Mouse (Mus musculus) MEL (cell line): ENCODE data around the gene Inpp5a. TPM values are rescaled to one million over a fixed set of nuclear protein-coding genes. Genes with fewer than 3 reads are reported as not detected.
A peak's percentile ranks its signal among the peaks of the same experiment; 100 is the strongest.

Experiments used
- DNase-seq: peaks from one replicate; pipeline ENCODE4 v3.0.0; 2011; ENCODE audit warnings: low read depth, low spot score
- H3K27ac ChIP-seq: 2 replicates; pipeline ENCODE4 v1.5.1; 2012; ENCODE audit warnings: low read depth, mild to moderate bottlenecking, control low read depth, low read length, moderate library complexity; ENCODE audit not compliant: control insufficient read depth
- H3K27me3 ChIP-seq, 2 experiments: fragments of 150-350 bp in 1 of 2; sonication (generic) in 1 of 2; 2 replicates each; pipeline ENCODE4 v1.6.1; 2012; ENCODE audit warnings: low read length in 2 of 2, mild to moderate bottlenecking in 2 of 2, improper control_type of control experiment in 1 of 2, moderate library complexity in 1 of 2; ENCODE audit not compliant: insufficient read depth in 2 of 2, control insufficient read depth in 1 of 2
- H3K36me3 ChIP-seq, 2 experiments: 2 replicates each; pipeline ENCODE4 v1.6.1; 2012 to 2014; ENCODE audit warnings: low read length in 2 of 2, improper control_type of control experiment in 1 of 2, inconsistent platforms in 1 of 2, mild to moderate bottlenecking in 1 of 2; ENCODE audit not compliant: insufficient read depth in 2 of 2, control insufficient read depth in 1 of 2
- H3K4me1 ChIP-seq, 2 experiments: fragments of 150-350 bp in 1 of 2; sonication (generic) in 1 of 2; 2 replicates each; pipeline ENCODE4 v1.6.1; 2012; ENCODE audit warnings: low read length in 2 of 2, improper control_type of control experiment in 1 of 2, mild to moderate bottlenecking in 1 of 2; ENCODE audit not compliant: insufficient read depth in 2 of 2, control insufficient read depth in 1 of 2
- H3K4me3 ChIP-seq, 2 experiments: fragments of 150-350 bp in 1 of 2; sonication (generic) in 1 of 2; 2 replicates each; pipeline ENCODE4 v1.5.1; 2012; ENCODE audit warnings: low read depth in 2 of 2, low read length in 2 of 2, mild to moderate bottlenecking in 2 of 2, moderate library complexity in 2 of 2, control low read depth in 1 of 2, improper control_type of control experiment in 1 of 2; ENCODE audit not compliant: control insufficient read depth in 1 of 2, insufficient read depth in 1 of 2
- H3K79me2 ChIP-seq: 2 replicates; pipeline ENCODE4 v1.6.1; 2012; ENCODE audit warnings: mild to moderate bottlenecking, low read length, moderate library complexity; ENCODE audit not compliant: control insufficient read depth, poor library complexity, insufficient read depth
- H3K9ac ChIP-seq: 2 replicates; pipeline ENCODE4 v1.6.1; 2012; ENCODE audit warnings: low read depth, mild to moderate bottlenecking, control low read depth, low read length, moderate library complexity; ENCODE audit not compliant: control insufficient read depth, poor library complexity, severe bottlenecking
- H3K9me3 ChIP-seq: fragments of 150-350 bp; sonication (generic); replicated peaks from 2 replicates; pipeline ENCODE4 v1.6.1; 2012; ENCODE audit warnings: mild to moderate bottlenecking, low read length, improper control_type of control experiment, moderate library complexity; ENCODE audit not compliant: insufficient read depth
- CHD1 ChIP-seq: IDR thresholded peaks from 2 replicates; pipeline ENCODE4 v1.6.1; 2012; ENCODE audit warnings: low read depth, mild to moderate bottlenecking, inconsistent platforms, low read length, improper control_type of control experiment
- CTCF ChIP-seq, 3 experiments: IDR thresholded peaks in 2 of 3; conservative IDR thresholded peaks in 1 of 3; 2 replicates each; pipeline ENCODE4 v1.5.1; 2011 to 2012; ENCODE audit warnings: low read length in 3 of 3, low read depth in 2 of 3, mild to moderate bottlenecking in 2 of 3, improper control_type of control experiment in 1 of 3, inconsistent platforms in 1 of 3, mixed read lengths in 1 of 3, moderate library complexity in 1 of 3; ENCODE audit not compliant: control insufficient read depth in 1 of 3, insufficient read depth in 1 of 3, poor library complexity in 1 of 3, severe bottlenecking in 1 of 3
- ELF1 ChIP-seq: IDR thresholded peaks from 2 replicates; pipeline ENCODE4 v1.6.1; 2014; ENCODE audit warnings: low read depth, mild to moderate bottlenecking, inconsistent platforms, low read length, improper control_type of control experiment, moderate library complexity
- EP300 ChIP-seq, 2 experiments: IDR thresholded peaks; 2 replicates each; pipeline ENCODE4 v1.6.1; 2011; ENCODE audit warnings: improper control_type of control experiment in 2 of 2, low read length in 2 of 2, low read depth in 1 of 2, mild to moderate bottlenecking in 1 of 2
- ETS1 ChIP-seq: IDR thresholded peaks from 2 replicates; pipeline ENCODE4 v1.6.1; 2012; ENCODE audit warnings: low read depth, mild to moderate bottlenecking, inconsistent platforms, low read length, improper control_type of control experiment, moderate library complexity
- JUND ChIP-seq: IDR thresholded peaks from 2 replicates; pipeline ENCODE4 v1.6.1; 2011; ENCODE audit warnings: low read depth, mild to moderate bottlenecking, improper control_type of control experiment, low read length
- MAZ ChIP-seq: IDR thresholded peaks from 2 replicates; pipeline ENCODE4 v1.6.1; 2012; ENCODE audit warnings: low read depth, mild to moderate bottlenecking, inconsistent platforms, low read length, improper control_type of control experiment
- MYB ChIP-seq: IDR thresholded peaks from 2 replicates; pipeline ENCODE4 v1.6.1; 2011; ENCODE audit warnings: mild to moderate bottlenecking, low read depth, low read length, improper control_type of control experiment
- NELFE ChIP-seq: IDR thresholded peaks from 2 replicates; pipeline ENCODE4 v1.6.1; 2011; ENCODE audit warnings: low read depth, low read length, improper control_type of control experiment
- NRF1 ChIP-seq: IDR thresholded peaks from 2 replicates; pipeline ENCODE4 v1.6.1; 2014; ENCODE audit warnings: low read depth, mild to moderate bottlenecking, inconsistent platforms, low read length, improper control_type of control experiment, moderate library complexity; ENCODE audit not compliant: poor library complexity, insufficient read depth, severe bottlenecking
- POLR2A ChIP-seq, 2 experiments: IDR thresholded peaks; 2 replicates each; pipeline ENCODE4 v1.6.1; 2011 to 2012; ENCODE audit warnings: low read length in 2 of 2, mild to moderate bottlenecking in 2 of 2, control low read depth in 1 of 2, improper control_type of control experiment in 1 of 2, low read depth in 1 of 2, moderate library complexity in 1 of 2; ENCODE audit not compliant: control insufficient read depth in 1 of 2, insufficient read depth in 1 of 2, poor library complexity in 1 of 2
- RAD21 ChIP-seq: IDR thresholded peaks from 2 replicates; pipeline ENCODE4 v1.6.1; 2011; ENCODE audit warnings: mild to moderate bottlenecking, low read depth, low read length, improper control_type of control experiment
- SMC3 ChIP-seq: IDR thresholded peaks from 2 replicates; pipeline ENCODE4 v1.6.1; 2011; ENCODE audit warnings: low read depth, low read length, improper control_type of control experiment
- TAL1 ChIP-seq: IDR thresholded peaks from 2 replicates; pipeline ENCODE4 v1.6.1; 2012; ENCODE audit warnings: mild to moderate bottlenecking, inconsistent platforms, low read length, moderate library complexity, mixed read lengths
- UBTF ChIP-seq: IDR thresholded peaks from 2 replicates; pipeline ENCODE4 v1.6.1; 2012; ENCODE audit warnings: low read depth, mild to moderate bottlenecking, inconsistent platforms, low read length, improper control_type of control experiment, moderate library complexity, borderline replicate concordance; ENCODE audit not compliant: insufficient read depth
- USF1 ChIP-seq: IDR thresholded peaks from 2 replicates; pipeline ENCODE4 v1.6.1; 2014; ENCODE audit warnings: low read depth, mild to moderate bottlenecking, inconsistent platforms, low read length, improper control_type of control experiment, moderate library complexity
- USF2 ChIP-seq, 2 experiments: IDR thresholded peaks; 2 replicates each; pipeline ENCODE4 v1.6.1; 2011 to 2012; ENCODE audit warnings: improper control_type of control experiment in 2 of 2, low read length in 2 of 2, borderline replicate concordance in 1 of 2, inconsistent platforms in 1 of 2, low read depth in 1 of 2, mild to moderate bottlenecking in 1 of 2; ENCODE audit not compliant: insufficient read depth in 1 of 2
- ZC3H11A ChIP-seq: IDR thresholded peaks from 2 replicates; pipeline ENCODE4 v1.6.1; 2012; ENCODE audit warnings: low read depth, mild to moderate bottlenecking, inconsistent platforms, low read length, improper control_type of control experiment
- ZMIZ1 ChIP-seq: IDR thresholded peaks from 2 replicates; pipeline ENCODE4 v1.6.1; 2012; ENCODE audit warnings: low read depth, mild to moderate bottlenecking, inconsistent platforms, low read length, improper control_type of control experiment, moderate library complexity
- polyA plus RNA-seq, 2 experiments: library from polyadenylated mRNA; stranded (reverse) in 1 of 2; unstranded in 1 of 2; fragments of >175 nt in 1 of 2; fragments of >200 nt in 1 of 2; gene quantifications; 2 replicates each; pipeline versions ENCODE4 v1.2.1 to v1.2.4; 2012; ENCODE audit warnings: low replicate concordance in 2 of 2, low read depth in 1 of 2; ENCODE audit not compliant: insufficient read length in 2 of 2, insufficient read depth in 1 of 2, missing spikeins in 1 of 2
- total RNA-seq: library from RNA; depleted of rRNA; stranded (reverse); fragments of 300-350 nt; gene quantifications from 2 replicates; pipeline ENCODE4 v1.2.3, GENCODE M21; 2012

Inpp5a gene
- total and polyA plus RNA-seq, 3 experiments: 5.7 to 14.4 TPM; not detected in 1

- no peak overlapping the region for H3K27ac ChIP-seq
- TF ChIP-seq NELFE (no peak), USF1 (no peak), ZMIZ1 (no peak), UBTF (no peak), POLR2A (IDR thresholded peaks at IDR 0.05; ENCODE audit: control insufficient read depth in 1 of 2, insufficient read depth in 1 of 2, low read depth in 1 of 2, low read length in 2 of 2, poor library complexity in 1 of 2) (no peak), ZC3H11A (no peak), TAL1 (no peak), USF2 (IDR thresholded peaks at IDR 0.05; ENCODE audit: borderline replicate concordance in 1 of 2, insufficient read depth in 1 of 2, low read depth in 1 of 2, low read length in 2 of 2) (no peak), CHD1 (no peak), CTCF (IDR thresholded peaks at IDR 0.05 in 2 of 3, conservative IDR thresholded peaks at IDR 0.05 in 1 of 3; ENCODE audit: control insufficient read depth in 1 of 3, insufficient read depth in 1 of 3, low read depth in 2 of 3, low read length in 3 of 3, poor library complexity in 1 of 3, severe bottlenecking in 1 of 3) (no peak), ELF1 (no peak), NRF1 (no peak), ETS1 (no peak), MYB (no peak), EP300 (IDR thresholded peaks at IDR 0.05; ENCODE audit: low read depth in 1 of 2, low read length in 2 of 2) (no peak), RAD21 (no peak), JUND (no peak)
- TF ChIP-seq, all 39 proteins: peak for 0
- Histone ChIP-seq H3K4me1 (peaks cover 3 to 40% of the 10 kb centered on the region in 2 experiments), H3K4me3 (no peak overlapping the region), H3K9ac (no peak overlapping the region), H3K36me3 (peaks cover 0 to 23% of the 10 kb centered on the region in 2 experiments; a peak in 2 of 4 replicates), H3K79me2 (no peaks in the 10 kb centered on the region), H3K27me3 (no peaks in the 10 kb centered on the region), H3K9me3 (no peaks in the 10 kb centered on the region)
- DNase-seq: no peak
These were observed 24.8 kb upstream of the Inpp5a start for GRCm38 (mm10) chr7:139364005-139364557.

GRCm38 (mm10) chr7:139364936-139365830 lies 23.7 kb upstream of the Inpp5a start:
- Histone ChIP-seq H3K4me3 (no peak overlapping the region), H3K4me1 (peaks cover 3 to 34% of the 10 kb centered on the region in 2 experiments), H3K9ac (no peak overlapping the region), H3K36me3 (peaks cover 0 to 17% of the 10 kb centered on the region in 2 experiments; a peak in 2 of 4 replicates)
- TF ChIP-seq ZMIZ1 (no peak), SMC3 (no peak), MAZ (no peak), TAL1 (no peak)
- TF ChIP-seq, all 39 proteins: peak for 0
- no peaks in the 10 kb centered on the region for H3K9me3 ChIP-seq
- no peaks in the 10 kb centered on the region for H3K27me3 ChIP-seq
- no peaks in the 10 kb centered on the region for H3K79me2 ChIP-seq
- H3K27ac ChIP-seq: no peak overlapping the region
- peak; percentile 28 for DNase-seq
